Mouse (Mus musculus) induced T-regulatory cell, adult 2 months (primary cell): Measurements from ENCODE around the gene Rpa2.
A peak's percentile ranks its signal among the peaks of the same experiment; 100 is the strongest.

Experiments used
- DNase-seq: peaks from one replicate; pipeline ENCODE4 v3.0.0-alpha.2; 2012; ENCODE audit warnings: low read depth

Gene Rpa2

GRCm38 (mm10) chr4:132803876-132804275 is 35.7 kb downstream of the Rpa2 start:
- no peak for DNase-seq

GRCm38 (mm10) chr4:132804331-132804730 is 36.2 kb downstream of the Rpa2 start:
- DNase-seq, result peak; percentile 59

GRCm38 (mm10) chr4:132805146-132805545 is 37.0 kb downstream of the Rpa2 start:
- no peak for DNase-seq

GRCm38 (mm10) chr4:132805599-132806197 is 37.6 kb downstream of the Rpa2 start:
- no peak for DNase-seq

- no peak for DNase-seq
These were observed 38.6 kb downstream of the Rpa2 start for GRCm38 (mm10) chr4:132806620-132807191.

- DNase-seq, result peak; percentile 72
These were observed 39.9 kb downstream of the Rpa2 start for GRCm38 (mm10) chr4:132807771-132808641.

- DNase-seq, result no peak
These were observed 41.5 kb downstream of the Rpa2 start for GRCm38 (mm10) chr4:132809621-132810020.

DNA sequence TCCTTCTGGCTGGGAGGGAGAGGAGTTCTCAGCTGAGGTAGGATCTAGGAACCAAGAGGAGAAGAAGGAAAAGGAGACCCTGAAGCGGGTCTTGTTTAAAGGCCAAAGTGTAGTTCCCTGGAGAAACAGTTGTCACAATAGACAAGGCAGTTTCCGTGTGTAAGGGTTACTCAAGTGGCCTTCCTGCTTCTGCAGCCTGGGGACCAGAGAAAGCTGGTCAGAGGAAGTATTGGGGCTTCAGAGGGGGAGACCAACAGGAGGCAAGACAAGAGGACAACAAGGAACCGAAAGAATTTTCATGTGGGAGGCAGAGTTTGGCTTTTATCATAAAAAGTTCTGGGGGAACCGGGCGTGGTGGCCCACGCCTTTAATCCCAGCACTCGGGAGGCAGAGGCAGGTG is 48.3 kb downstream of the Rpa2 start:
- no peak for DNase-seq

- no peak for DNase-seq
These were observed 48.7 kb downstream of the Rpa2 start for GRCm38 (mm10) chr4:132816855-132817254.

- DNase-seq, result no peak
These were observed 50.3 kb downstream of the Rpa2 start for GRCm38 (mm10) chr4:132818442-132818841.

DNA sequence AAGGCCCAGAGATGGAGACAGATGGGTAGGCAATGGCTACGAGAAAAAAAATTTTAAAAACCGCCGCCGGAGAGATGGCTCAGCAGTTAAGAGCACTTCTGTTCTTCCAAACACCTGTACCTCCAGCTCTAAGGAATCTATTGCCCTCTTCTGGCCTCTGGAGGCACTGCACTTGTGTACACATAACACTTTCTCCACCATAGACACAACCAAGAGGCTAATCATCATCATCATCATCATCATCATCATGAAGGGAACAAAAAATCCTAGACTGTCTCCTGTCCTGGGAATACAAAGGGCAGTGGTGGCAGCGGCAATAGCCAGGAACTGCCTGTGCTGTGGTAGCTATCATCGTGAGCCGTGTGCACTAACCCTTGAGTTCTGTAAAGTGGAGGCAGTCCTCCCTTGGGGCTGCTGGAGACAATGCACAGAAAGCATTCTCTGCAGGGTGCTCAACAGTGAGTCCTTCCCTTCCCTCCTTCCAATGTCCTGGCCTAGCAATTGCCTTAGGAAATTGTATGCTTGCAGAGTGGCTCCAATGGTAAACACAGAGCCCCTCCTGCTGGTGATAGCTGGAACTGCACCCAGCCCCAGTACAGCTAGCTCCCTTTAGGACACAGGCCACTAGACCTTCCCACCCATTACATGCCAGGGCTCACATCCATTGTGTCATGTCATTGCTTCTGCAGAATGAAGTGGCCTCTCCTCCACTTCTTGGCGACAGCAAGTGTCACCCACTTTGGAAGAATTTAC is 55.7 kb downstream of the Rpa2 start:
- DNase-seq, result peak; percentile 92
